Mouse (Mus musculus): ENCODE data around the gene Mtmr4. TPM values are rescaled to one million over a fixed set of nuclear protein-coding genes. Genes with fewer than 3 reads are reported as not detected.
A peak's percentile ranks its signal among the peaks of the same experiment; 100 is the strongest.

Gene Mtmr4
- polyA plus RNA-seq, 1 experiment from 2014 or later: 57.2 TPM

GRCm38 (mm10) chr11:87574520-87575180 lies 17.3 kb upstream of the Mtmr4 start:
- Histone ChIP-seq H3K9ac (no peak overlapping the region), H3K4me2 (no peak overlapping the region), H3K4me1 (peaks cover 16% of the 10 kb centered on the region), H3K36me3 (replicated peaks) (no peaks in the 10 kb centered on the region), H3K9me3 (no peaks in the 10 kb centered on the region), H3K27ac (no peak overlapping the region), H3K27me3 (replicated peaks) (no peaks in the 10 kb centered on the region), H3K4me3 (no peak overlapping the region)
- no peak for ATAC-seq (replicated peaks)
- WGBS: 65% methylated on average over 21 of the region's 21 CpGs

- Histone ChIP-seq H3K27me3 (replicated peaks) (no peaks in the 10 kb centered on the region), H3K4me1 (peaks cover 16% of the 10 kb centered on the region), H3K9me3 (no peaks in the 10 kb centered on the region), H3K4me3 (peak overlapping the region; percentile 70), H3K27ac (peak overlapping the region; percentile 64; the same call in 1 of the 2 replicates), H3K36me3 (replicated peaks) (no peaks in the 10 kb centered on the region), H3K9ac (peak overlapping the region; percentile 60), H3K4me2 (peak overlapping the region; percentile 91)
- 9% methylated on average over 6 of the region's 6 CpGs for WGBS
- no peak for ATAC-seq (replicated peaks)
Measured at GRCm38 (mm10) chr11:87577601-87578248, 14.2 kb upstream of the Mtmr4 start.

DNA sequence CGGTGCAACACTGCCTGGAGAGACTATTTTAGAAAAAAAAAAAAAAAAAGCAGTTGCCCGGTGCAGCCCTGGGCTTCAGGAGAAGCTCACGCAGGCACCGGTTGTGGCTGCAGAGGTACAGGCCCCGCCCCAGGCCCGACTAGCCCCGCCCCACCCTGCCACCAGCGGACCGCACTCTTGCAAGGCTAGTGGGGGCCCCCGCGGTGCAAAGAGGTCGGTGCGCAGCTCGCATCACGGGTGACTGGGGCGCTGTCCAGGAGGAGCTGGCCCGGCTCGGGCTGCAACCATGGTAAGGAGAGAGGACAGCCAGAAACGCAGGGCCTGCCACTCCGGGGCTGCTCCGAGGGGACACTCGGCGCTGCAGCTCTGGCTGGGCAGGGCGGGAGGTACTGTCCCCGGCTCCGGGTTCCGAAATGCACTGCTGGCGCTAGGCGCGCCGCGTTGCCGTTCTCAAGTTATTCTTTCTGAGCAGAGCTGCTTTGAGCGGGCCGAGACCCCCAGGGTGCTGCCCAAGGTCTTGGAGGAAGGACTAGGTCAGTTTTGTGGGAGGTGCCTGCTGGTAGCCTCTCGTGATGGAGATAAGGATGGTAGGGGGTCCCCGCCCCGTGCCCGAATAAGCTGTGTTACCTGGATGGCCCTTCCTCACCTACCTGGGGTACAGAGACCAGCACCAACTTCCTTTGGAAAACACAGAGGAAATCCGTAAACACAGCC lies 13.6 kb upstream of the Mtmr4 start:
- peaks cover 16% of the 10 kb centered on the region for H3K4me1 ChIP-seq
- WGBS: under 1% methylated on average over 40 of the region's 40 CpGs
- no peaks in the 10 kb centered on the region for H3K27me3 ChIP-seq (replicated peaks)
- H3K27ac ChIP-seq: peak overlapping the region; percentile 64
- no peaks in the 10 kb centered on the region for H3K36me3 ChIP-seq (replicated peaks)
- H3K4me2 ChIP-seq: peak overlapping the region; percentile 91
- peak overlapping the region; percentile 60 for H3K9ac ChIP-seq
- peak overlapping the region; percentile 70 for H3K4me3 ChIP-seq
- peak; percentile 69 for ATAC-seq (replicated peaks)
- H3K9me3 ChIP-seq: no peaks in the 10 kb centered on the region

- H3K9ac ChIP-seq: peak overlapping the region; percentile 60
- peak overlapping the region; percentile 64; the same call in 1 of the 2 replicates for H3K27ac ChIP-seq
- H3K4me2 ChIP-seq: peak overlapping the region; percentile 91
- WGBS: 13% methylated on average over 10 of the region's 10 CpGs
- peaks cover 16% of the 10 kb centered on the region for H3K4me1 ChIP-seq
- no peaks in the 10 kb centered on the region for H3K27me3 ChIP-seq (replicated peaks)
- H3K9me3 ChIP-seq: no peaks in the 10 kb centered on the region
- ATAC-seq (replicated peaks): peak; percentile 54
- no peaks in the 10 kb centered on the region for H3K36me3 ChIP-seq (replicated peaks)
- H3K4me3 ChIP-seq: peak overlapping the region; percentile 70
Measured at GRCm38 (mm10) chr11:87578963-87579601, 12.9 kb upstream of the Mtmr4 start.

DNA sequence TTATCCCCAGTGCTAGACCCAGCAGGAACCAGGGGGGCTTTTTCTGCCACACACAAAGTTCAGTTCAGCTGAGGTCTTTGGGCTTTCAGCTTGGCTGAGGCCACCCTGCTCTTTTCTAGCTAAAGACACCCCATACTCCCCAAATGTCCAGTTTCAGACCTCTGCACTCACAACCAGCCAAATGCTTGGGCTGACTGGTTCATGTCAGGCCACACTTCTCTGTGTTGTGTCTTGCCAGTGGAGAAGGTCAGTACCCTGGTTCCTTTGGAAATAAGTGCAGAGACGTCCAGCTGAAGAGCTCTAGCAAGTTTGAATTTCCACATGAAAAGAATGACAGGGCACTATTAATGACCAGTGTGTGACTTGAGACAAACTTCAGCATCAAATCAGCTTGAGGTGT lies 12.2 kb upstream of the Mtmr4 start:
- H3K36me3 ChIP-seq (replicated peaks): no peaks in the 10 kb centered on the region
- 0 out of 2 replicates have a peak overlapping the region, but pooled peaks have one; percentile 2 for H3K27ac ChIP-seq
- no peak overlapping the region; the same call in 1 of the 2 replicates for H3K4me2 ChIP-seq

DNA sequence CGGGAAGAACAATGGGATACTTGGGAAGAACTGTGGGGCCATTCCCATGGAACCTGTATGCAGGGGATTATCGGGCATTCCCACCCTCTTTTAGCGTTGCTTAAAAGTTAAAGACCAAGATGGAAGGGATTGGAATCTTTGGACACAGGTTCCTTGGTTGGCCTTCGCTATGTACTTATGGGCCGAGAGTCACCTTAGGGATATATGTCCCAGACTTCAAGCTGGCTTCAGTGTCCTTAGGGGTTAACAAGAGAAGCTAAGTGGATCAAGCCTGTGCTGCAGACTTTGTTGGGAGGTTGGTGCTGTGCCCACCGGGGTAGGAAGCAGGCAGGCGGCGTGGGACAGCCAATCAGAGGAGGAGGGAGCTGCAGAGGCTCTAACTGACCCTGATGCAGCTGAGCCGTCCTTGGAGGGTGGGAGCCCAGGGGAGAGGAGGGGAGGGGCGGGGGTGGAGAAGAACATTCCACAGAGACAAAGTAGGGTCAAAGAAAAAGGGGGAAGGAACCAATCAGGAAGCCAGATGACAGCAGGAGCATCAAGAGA lies 11.3 kb upstream of the Mtmr4 start:
- Histone ChIP-seq H3K9ac (no peak overlapping the region), H3K4me3 (no peak overlapping the region), H3K27me3 (replicated peaks) (no peaks in the 10 kb centered on the region), H3K36me3 (replicated peaks) (no peaks in the 10 kb centered on the region), H3K27ac (no peak overlapping the region), H3K4me2 (no peak overlapping the region), H3K9me3 (no peaks in the 10 kb centered on the region), H3K4me1 (peaks cover 16% of the 10 kb centered on the region)
- WGBS: 38% methylated on average over 10 of the region's 10 CpGs
- no peak for ATAC-seq (replicated peaks)

More for the DNA sequence above, 12.2 kb upstream of the Mtmr4 start:
- Histone ChIP-seq H3K9me3 (no peaks in the 10 kb centered on the region), H3K4me1 (peaks cover 16% of the 10 kb centered on the region), H3K9ac (no peak overlapping the region), H3K4me3 (no peak overlapping the region), H3K27me3 (replicated peaks) (no peaks in the 10 kb centered on the region)
- 31% methylated on average over 1 of the region's 1 CpGs for WGBS
- no peak for ATAC-seq (replicated peaks)

- H3K27me3 ChIP-seq (replicated peaks): no peaks in the 10 kb centered on the region
- H3K36me3 ChIP-seq (replicated peaks): no peaks in the 10 kb centered on the region
- H3K4me3 ChIP-seq: no peak overlapping the region
- WGBS: 86% methylated on average over 12 of the region's 12 CpGs
- H3K9me3 ChIP-seq: no peaks in the 10 kb centered on the region
- ATAC-seq (replicated peaks): no peak
- H3K27ac ChIP-seq: no peak overlapping the region
- H3K4me2 ChIP-seq: no peak overlapping the region
- no peak overlapping the region for H3K9ac ChIP-seq
- peaks cover 16% of the 10 kb centered on the region for H3K4me1 ChIP-seq
Measured at GRCm38 (mm10) chr11:87581161-87581865, 10.6 kb upstream of the Mtmr4 start.

DNA sequence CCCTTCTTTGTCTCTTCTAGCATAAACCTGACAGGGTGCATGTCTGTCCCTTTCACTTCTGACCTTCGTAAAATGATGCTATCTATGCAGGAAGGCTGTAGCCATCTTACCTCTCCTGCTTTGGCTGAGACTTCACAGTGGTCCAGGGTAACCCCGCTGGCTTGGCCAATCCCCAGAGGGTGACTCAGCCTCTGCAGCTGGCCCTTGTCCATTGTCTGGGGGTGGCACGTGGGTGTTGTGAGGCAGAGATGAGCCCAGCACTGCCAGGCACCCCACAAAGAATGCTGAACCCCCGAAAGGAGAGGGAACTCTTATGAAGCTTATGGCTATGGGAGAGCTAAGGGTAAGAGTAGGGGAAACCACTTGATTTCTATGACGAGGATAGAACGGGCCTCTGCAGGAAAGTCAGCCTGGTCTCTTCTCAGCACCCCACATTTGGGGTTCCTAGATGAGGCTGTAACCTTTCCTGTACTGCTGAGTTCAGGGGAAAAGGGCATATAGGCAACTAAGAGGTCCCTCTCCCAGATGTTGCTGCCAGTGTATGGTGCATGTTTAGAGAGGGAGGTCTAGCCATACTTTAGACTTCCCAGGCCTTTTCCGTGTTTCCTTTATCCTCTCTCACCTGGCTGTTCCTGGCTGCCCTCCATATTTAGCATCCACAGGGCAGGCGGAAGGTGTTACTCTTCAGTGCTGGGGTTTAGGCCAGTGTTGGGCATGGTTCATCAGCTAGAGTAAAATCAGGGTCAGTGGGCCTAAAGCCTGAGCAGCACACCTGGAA lies 9.8 kb upstream of the Mtmr4 start:
- Histone ChIP-seq H3K4me3 (no peak overlapping the region), H3K4me1 (peaks cover 16% of the 10 kb centered on the region), H3K27ac (no peak overlapping the region), H3K9me3 (no peaks in the 10 kb centered on the region), H3K4me2 (no peak overlapping the region), H3K9ac (no peak overlapping the region), H3K27me3 (replicated peaks) (no peaks in the 10 kb centered on the region), H3K36me3 (replicated peaks) (no peaks in the 10 kb centered on the region)
- no peak for ATAC-seq (replicated peaks)
- WGBS: 80% methylated on average over 8 of the region's 8 CpGs

- no peak overlapping the region for H3K9ac ChIP-seq
- no peak for ATAC-seq (replicated peaks)
- H3K36me3 ChIP-seq (replicated peaks): no peaks in the 10 kb centered on the region
- no peaks in the 10 kb centered on the region for H3K27me3 ChIP-seq (replicated peaks)
- H3K4me2 ChIP-seq: no peak overlapping the region
- no peaks in the 10 kb centered on the region for H3K9me3 ChIP-seq
- no peak overlapping the region for H3K27ac ChIP-seq
- 86% methylated on average over 6 of the region's 6 CpGs for WGBS
- H3K4me3 ChIP-seq: no peak overlapping the region
- H3K4me1 ChIP-seq: peaks cover 4% of the 10 kb centered on the region; the same call in 1 of the 2 replicates
Measured at GRCm38 (mm10) chr11:87583291-87584034, 8.5 kb upstream of the Mtmr4 start.

GRCm38 (mm10) chr11:87584711-87585505 lies 7.1 kb upstream of the Mtmr4 start:
- no peaks in the 10 kb centered on the region for H3K36me3 ChIP-seq (replicated peaks)
- ATAC-seq (replicated peaks): no peak
- no peak overlapping the region for H3K4me2 ChIP-seq
- H3K9me3 ChIP-seq: no peaks in the 10 kb centered on the region
- 86% methylated on average over 10 of the region's 10 CpGs for WGBS
- no peak overlapping the region for H3K9ac ChIP-seq
- peaks cover 9% of the 10 kb centered on the region for H3K4me1 ChIP-seq
- H3K4me3 ChIP-seq: no peak overlapping the region
- H3K27ac ChIP-seq: no peak overlapping the region
- no peaks in the 10 kb centered on the region for H3K27me3 ChIP-seq (replicated peaks)

Measured in midbrain, embryonic 15.5 days (tissue).